Mouse (Mus musculus) c-Kit-positive CD71-positive TER-119-positive erythroid progenitor cells, embryonic 14.5 days (primary cell): ENCODE measurements around the gene Psma6.
A peak's percentile ranks its signal among the peaks of the same experiment; 100 is the strongest.
"Not testable (repeated sequence)": the region's sequence is repeated elsewhere in the genome, so short reads cannot be mapped to it uniquely, and the experiment has no call there.

ENCODE experiments used
- DNase-seq: peaks from one replicate; pipeline ENCODE4 v3.0.0-alpha.2; 2013; ENCODE audit warnings: low spot score

Psma6 gene

DNA sequence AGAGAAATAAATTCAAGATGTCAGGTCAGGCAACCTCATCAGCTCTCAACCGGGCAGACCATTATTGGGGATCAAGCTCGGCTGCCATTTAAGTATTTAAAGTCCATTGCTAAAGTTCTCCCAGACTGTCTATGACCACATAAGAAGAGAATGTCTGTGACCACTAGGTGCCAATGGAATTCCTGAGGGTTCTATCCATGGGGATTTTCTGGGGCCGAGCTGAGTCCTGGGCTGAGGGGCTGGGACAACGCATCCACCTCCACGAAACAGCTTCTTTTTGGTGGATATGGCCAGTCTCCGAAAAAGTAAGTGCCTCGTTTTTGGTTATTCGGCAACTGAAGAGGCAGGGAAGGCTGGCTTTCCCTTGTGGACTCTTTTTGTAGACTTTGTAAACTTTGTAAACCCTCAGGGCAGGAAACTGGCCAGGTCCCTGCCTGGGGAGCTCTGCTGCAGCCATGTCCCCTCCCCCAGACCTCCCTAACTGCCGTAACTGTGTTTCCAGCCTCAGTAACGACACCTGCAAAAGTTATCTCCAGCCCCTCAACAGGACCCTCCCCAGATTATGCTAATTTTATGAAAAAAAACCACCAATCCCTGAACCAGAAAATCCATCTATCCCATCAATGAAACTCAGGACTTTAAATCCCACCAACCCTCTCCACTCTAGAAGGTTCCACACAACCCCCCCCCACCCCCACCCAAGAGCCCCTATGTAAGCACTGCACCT lies at the start of gene Psma6:
Gene Psma6 (plus strand): TSS at position 200 of the 727 bp plus-strand sequence.
- DNase-seq, result no peak

DNA sequence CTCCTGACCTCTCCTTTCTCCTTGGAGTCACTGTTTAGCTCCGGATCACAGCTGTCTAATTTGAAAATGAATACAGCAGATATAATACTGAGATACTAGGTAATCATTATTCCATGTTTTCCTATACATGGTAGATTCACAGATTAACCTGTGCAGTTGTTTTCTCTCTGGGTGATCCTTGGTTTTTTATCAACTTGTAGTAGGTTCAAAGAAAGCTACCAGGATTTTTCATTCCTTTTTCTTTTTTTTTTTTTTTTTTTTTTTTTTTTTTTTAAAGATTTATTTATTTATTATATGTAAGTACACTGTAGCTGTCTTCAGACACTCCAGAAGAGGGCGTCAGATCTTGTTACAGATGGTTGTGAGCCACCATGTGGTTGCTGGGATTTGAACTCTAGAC lies 45.5 kb upstream of the Psma6 start:
- not testable (repeated sequence) for DNase-seq

DNA sequence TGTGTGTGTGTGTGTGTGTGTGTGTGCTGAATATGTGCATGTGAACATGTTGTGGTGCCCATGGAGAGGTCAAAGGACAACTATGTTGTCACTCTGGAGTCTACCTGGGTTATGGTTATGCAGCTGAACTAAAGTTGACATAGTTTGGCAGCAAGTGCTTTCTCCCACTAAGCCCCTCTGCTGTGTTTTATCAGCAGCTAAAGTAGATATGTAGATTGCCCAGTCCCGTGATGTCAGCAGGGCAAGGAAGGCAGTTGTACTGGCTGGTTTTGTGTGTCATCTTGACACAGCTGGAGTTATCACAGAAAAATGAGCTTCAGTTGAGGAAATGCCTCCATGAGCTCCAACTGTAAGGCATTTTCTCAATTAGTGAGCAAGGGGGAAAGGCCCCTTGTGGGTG lies 41.0 kb upstream of the Psma6 start:
- not testable (repeated sequence) for DNase-seq

DNA sequence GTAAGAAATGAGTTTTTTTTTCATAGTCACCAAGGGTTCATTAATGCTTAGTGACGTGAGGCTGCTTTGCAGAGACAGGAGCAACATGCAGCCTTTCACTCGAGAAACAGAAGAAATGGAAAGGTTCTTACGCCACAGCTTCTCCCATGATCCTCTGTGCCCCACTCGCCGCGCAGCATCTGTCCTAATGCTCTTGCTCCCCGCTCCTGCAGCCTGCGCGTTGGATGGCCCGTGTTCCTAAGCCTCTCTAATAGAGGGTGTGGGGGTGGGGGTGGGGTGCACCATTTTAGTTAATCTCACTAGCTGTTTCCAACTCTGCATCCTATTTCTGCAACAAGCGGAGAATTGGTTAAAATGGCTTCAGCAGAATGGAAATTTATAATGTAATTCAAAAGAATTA lies 40.0 kb upstream of the Psma6 start:
- DNase-seq, result no peak

DNA sequence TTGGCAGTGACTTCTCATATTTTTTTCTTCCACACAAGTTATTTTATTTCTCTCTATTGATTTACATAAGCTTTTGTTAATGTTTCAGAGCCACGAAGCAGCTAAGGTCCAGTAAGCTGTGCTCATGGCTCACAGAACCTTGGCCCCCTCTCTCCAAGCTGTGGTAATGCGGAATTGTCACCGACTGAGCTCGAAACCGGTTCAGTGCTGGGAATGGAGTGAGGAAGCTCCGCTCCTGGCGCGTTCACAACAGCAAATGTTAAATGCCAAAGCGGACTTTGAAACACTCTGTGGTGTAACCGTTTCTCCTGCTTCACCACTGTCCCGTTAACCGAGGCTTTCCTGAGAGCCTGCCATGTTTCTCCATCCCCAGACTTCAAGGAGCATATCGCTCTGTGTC lies 39.4 kb upstream of the Psma6 start:
- no peak for DNase-seq

DNA sequence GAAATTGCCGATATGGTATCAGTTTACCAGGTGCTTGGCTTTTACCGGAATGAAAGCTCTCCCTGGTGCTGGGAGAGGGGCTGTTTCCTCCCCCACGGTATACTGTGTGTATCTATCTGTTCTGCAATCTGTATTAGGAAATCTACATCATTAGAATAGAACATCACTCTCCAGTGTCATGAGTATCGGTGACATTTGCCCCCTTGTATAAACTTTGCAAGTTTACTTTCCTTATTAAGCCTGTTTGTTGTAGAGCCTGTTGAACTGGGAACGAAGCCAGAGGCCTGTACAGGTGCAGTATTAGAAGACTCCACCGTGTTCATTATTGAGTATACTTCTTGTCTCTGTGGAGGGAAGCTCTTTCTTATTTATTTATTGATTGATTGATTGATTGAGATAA lies 30.6 kb upstream of the Psma6 start:
- DNase-seq, result no peak

DNA sequence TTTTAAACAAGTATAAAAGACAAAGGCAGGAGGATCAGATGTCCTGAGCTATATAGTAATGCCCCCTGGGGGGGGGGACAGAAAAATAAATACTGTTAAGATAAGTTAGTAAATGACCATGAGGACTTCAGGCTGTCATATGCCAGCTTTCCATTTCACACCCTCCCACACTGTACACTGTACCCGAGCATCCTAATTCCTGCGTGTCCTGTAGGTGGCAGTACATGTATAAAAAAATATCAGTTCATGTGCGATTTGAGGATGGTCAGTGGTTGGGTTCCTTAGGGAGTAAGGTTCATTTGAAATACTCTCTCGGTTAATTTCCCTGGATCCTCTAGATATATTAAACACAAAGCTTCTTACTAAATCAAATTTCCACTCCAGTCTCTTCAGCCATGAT lies 29.1 kb upstream of the Psma6 start:
- DNase-seq, result peak; percentile 12

DNA sequence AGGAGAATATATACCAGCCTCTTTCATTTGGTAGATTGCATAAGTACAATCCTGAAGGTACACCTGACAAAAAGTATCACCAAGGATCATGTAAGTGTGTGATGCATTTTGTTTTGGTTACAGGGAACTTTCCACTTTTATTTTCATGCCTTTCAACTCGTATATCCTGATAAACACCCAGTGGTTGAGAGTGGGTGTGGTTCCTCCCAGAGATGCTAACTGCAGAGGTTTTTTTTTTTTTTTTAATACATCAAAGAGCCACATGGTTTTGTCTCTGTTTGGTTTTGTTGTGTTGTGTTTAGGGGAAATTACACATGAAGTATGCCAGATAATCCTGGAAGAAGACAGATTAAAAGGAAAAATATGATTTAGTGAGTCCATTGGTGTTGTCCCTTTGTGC lies 26.7 kb upstream of the Psma6 start:
- DNase-seq, result no peak

DNA sequence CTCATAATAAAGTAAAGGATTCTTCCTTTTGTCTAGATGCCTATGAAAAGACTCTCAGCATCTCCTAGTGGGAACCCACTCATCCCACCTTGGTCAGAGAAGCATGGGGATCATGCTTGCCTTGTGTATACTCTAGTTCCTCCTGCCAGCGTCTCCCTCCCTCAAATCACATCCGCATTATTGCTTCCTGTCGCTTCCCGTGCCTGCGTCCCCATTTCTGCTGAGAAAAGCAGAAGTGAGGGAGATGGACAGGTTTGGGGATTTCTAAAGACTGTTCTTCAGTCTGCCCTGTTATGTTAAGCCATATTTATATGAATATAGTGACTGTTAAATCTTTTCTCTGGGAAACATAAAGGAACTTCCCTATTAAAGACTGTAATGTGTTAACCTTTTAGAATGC lies 23.1 kb upstream of the Psma6 start:
- no peak for DNase-seq

DNA sequence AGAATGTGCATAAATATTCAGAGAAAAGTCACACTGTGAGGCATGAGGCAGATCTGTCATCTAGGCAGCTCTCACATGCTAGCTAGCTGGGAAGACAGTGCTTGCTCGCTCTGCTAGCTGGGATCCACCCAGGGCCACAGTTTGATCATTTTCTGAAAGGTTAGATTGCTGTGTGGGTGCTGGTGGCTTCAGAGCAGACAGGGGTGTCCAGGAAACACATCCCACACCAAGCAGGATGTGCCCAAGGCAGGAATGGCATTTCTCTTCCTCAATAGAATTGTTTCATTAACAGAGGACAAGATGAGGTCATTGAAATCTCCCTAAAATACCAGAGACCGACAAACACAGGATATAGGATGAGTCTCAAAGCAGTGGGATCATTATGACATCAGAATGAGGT lies 18.9 kb upstream of the Psma6 start:
- no peak for DNase-seq

DNA sequence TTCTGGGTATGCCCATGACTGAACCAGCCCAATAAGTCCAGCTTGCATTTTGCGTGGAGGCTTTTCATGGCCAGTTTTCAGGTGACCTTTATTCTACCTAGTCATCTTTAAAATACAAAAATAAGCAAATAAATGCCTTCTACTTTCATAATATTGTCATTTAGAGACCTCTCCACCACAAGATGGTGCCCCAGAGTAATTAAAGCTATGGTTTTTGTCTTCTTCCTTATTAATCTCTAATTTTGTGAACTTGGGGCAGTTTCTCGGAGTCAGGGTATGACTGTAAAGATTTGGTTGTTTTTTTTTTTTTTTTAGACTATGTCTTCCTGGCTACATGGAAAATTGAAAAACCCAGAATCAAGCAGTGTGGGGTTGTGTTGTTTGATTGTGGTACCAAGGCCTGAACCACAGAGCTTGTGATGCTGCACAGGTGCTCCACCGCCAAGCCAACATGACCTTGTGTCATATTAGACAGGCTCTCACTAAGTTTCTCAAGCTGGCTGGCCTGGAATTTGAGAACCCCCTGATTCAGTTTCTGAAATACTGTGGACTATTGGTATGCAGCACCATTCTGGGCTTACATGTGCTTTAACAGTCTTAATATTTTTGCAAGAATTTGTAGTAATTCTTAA lies 11.5 kb upstream of the Psma6 start:
- DNase-seq, result no peak

DNA sequence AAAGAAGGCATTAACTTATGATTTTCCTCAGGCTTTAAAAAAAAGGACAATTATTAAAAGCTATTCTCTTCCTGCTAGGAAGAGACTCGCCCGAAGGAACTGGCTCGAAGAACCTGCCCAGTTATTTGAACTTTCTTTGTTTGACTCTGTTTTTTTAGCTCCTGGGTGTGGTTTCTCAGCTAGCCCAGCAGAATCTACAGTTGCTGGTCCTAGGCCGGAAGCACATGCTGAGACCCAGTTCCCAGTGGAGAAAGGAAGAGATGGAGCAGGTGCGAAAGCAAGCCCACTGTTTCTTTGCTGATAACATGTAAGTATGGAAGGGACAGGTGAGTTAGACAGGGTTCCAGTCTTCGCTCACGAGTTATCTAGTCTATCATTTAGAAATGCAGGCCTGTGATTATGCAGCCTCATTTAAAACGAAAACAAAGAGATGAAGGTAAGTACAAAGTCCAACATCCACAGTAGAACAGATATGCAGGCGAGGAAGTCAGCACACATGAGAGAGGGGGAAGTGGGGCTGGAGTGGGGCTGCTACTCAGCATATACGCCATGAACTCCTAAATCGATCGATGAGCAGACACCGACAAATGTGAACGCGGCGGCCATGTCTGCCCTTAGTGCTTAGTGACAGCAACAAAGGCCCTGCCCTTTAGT lies 6.9 kb upstream of the Psma6 start:
- DNase-seq, result no peak

DNA sequence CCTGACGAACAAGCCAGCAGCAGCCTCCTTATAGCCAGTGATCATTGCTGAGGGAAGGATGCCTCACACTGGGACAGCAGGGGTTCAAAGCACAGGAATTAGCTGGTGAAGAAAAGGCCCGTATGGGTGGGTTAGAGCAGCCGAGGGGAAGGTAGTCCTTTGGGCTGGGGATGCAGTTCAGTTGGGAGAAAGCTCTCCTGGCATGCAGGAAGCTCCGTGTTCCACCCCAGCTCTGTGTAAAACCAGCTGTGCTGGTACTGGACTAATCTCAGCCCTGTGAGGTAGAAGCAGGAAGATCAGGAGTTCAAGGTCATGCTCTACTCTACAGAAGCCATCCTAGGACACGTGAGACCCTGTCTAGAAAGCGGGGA lies 6.4 kb upstream of the Psma6 start:
- no peak for DNase-seq

DNA sequence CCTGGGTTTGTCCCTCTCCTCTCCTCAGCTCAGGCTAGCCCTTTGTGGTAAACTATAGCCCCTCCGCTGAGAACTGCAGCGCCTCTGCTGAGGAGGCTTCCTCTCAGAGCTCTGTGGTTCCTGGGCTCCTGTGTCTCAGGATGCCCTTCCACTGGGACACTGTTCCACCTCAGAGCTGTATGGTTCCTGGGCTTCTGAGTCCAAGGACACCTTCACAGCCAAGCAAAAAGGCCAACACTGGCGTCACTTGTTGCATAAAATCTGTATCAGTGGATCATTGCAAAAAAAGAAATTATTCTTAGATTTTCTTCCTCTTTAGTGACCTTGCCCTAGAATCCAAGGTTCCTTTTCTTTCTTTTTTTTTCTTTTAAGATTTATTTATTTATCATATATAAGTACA lies 804 bp downstream of the Psma6 start:
- DNase-seq, result no peak

DNA sequence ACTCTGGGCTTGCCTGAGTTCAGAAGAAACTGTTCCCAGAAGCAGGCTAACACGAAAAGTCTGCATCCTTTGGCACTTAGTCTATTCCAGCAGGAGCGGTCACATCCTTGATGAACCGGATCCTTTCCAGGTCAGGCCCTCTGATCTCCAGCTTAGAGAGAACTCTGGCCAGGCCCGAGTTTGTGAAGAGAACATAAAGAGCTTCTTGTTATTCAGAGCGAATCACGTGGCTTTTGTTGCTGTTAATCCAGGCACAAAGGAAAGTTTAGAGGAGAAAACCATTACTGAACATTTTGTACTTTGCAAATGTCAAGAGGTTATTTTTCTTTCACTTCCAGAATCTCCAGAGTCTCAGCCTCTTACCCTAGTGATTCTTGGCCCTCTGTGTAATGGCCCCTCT lies 1.9 kb downstream of the Psma6 start:
- no peak for DNase-seq

DNA sequence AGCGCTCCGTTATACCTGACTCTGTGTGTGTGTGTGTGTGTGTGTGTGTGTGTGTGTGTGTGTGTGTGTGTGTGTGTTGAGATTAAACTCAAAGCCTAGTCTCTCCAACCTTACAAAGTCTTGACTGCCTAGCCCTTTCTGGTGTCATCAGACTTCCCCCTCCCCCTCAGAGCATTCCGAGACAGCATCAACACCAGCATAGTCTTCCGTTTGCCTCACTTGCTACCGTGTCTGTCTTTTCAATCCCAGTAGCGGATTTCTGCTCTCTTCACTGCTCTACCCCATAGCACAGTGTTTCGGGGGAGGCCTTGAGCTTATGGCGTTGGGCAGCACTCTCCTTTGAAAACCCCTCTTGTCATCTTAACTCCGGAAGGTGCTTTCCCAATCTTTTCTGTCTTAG lies 2.4 kb downstream of the Psma6 start:
- no peak for DNase-seq

DNA sequence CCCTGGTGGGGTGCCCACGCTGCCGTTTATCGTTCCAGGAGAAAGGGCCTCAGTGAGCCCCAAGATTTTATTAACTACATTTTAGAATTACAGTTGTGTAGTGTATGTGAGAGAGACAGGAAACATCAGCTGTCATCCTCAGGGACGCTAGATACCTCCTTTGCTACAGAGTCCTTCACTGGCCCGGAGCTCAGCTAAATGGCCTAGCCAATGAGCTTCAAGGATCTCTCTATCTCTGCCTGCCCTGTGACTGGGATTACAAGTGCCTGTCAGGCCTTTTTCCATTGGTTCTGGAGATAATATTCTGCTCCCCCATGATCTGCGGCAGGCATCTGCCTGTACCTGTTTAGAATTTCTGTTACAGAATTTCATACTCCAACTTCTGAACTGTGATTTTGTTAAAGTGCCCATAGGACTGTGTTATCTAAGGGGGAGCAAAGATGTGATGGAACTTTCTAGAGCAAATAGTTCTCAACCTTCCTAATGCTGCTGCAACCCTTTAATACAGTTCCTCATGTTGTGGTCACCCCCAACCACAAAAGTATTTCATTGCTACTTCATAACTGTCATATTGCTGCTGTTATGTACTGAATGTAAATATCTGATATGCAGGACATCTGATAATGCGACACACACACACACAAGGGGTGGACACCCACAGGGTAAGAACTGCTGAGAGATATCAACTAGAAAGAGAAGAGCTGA lies 3.2 kb downstream of the Psma6 start:
- no peak for DNase-seq

DNA sequence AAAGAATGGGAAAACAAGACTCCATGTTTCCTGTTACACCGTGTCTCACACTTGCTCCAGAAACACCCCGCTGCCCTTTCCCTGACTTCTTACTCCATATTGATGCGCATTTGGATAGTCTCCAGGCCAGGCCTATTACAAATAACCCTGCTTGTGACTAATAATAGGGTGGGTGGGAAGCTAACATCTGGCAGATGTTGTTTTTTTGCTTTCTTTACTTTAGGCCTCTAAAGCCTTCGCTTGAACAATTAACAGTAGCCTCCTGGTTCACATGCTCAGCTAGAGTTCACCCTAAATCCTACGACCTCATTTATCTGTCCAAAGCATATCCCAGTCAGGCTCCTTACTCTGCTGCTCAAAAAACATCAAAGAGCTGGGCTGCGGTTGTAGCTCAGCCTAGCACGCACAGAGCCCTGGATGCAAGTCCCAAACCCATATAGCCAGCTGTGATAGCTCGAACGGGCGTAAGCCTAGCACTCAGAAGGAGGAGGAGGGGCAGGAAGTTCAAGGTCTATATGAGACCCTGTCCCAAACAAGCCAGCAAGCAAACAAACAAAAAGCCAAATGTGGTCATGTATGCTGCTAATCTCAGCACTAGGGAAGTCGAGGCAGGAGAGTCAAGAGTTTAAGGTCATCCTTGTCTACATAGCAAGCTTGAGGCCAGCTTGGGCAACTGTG lies 3.9 kb downstream of the Psma6 start:
- no peak for DNase-seq

DNA sequence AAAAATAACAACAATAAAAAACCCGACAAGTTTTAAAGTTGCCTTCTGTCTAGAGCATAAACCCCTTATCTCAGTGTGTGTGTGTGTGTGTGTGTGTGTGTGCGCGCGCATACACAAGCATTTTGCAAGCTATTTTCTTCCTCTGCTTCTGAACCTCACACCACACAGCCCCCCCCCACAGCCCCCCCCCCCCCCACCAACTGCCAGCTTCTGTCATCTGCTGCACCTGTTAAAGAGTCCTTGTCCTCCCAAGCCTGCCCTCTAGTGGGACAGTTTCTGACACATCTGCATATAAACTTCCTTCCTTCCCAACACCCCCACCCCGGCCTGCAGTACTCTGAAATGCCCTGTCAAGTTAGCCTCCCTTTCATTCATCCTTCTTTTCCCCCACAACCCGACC lies 4.5 kb downstream of the Psma6 start:
- no peak for DNase-seq

DNA sequence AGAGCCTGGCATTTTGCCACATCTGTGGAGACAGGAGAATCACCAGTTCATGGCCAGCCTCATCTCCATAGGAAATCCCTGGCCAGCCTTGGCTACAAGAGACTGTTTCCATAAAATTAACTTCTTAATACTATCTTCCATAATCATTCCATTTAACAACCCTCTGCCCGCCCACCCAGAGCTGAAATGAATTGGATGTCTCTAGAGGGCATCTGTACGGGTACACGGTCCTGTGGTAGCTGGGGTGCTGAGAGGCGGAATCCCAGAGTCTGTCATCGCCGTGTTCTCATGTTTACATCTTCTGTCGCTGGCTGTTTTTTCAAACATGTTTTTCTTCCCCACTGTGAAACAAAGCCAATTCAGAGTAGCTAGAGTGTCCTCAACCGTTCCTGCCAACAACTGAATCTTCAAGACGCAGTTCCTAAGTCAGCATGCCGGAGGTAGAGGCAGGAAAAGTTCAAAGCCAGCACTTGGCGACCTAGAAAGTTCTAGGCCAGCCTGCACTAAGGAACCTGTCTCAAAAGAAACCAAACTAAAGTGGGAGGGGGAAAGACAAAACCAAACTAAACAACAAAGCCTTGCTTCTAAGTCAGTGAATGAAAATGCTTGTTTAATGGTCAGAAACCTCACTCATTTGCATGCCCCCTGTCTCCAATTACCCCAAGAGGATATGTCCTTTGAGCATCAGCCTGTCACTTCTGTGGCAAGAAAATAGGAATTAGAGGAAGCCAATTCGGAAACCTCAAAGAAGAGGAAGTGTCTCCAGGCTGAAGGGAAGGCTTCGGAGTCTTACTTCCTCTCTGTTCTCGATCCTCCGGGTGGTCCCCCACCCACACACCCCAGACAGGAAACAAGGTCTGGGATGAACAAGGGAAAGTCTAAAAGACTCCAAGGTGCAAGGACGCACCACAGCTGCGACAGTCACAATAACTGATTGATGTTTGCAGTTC lies 5.4 kb downstream of the Psma6 start:
- no peak for DNase-seq

DNA sequence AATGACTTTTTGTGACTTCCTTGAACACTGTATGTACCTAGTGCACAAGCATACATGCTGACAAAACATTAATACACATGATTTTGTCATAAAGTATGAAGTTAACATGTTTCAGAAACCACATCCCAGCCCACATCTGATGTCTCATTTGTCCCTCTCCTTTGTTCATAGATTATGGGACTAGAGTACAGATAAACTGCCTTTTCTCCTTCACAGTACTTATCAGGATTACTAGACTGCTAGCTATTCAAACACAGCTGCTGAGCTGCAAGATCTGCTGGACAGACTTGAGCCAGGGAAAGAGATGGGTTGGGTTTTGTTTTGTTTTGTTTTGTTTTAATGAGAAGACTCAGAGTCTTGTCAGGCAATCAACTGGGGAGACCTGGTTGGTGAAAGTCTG lies 8.1 kb downstream of the Psma6 start:
- DNase-seq, result no peak
